Mouse (Mus musculus): ENCODE results near the gene Marveld3. TPM values are rescaled to one million over a fixed set of nuclear protein-coding genes. Genes with fewer than 3 reads are reported as not detected.

Gene Marveld3
- total RNA-seq, 2 experiments from 2014 or later: 0.46 TPM; not detected in 1

DNA sequence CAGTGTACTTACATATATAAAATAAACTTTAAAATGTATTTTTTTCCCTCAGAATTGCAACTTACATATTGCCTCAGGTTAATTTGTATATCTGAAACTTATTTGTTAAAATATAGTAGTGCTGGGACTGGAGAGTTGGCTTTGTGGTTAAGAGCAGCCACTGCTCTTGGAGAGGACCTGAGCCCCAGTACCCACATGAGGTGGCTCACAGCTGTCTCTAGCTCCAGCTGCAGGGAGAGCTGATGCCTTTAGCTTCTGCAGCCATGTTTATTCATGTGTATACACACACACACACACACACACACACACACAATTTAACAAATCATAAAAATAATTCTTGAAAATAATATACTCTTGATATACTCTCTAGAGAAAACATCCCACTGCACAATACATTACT lies 59.6 kb downstream of the Marveld3 start:
- no peak for DNase-seq

Other genes with a start within 250 kb of the Marveld3 start
- gene Atxn1l, start 224.5 kb downstream of the Marveld3 start, total RNA-seq (2021): 10 to 100 TPM; 21.2 TPM
- gene Ap1g1, start 183.6 kb downstream of the Marveld3 start, total RNA-seq (2021): 10 to 100 TPM; 35.0 to 38.8 TPM
- 1 to 10 TPM; 3.0 to 3.4 TPM for gene Phlpp2, start 93.7 kb downstream of the Marveld3 start, total RNA-seq (2021)
- gene Tat, start 28.2 kb upstream of the Marveld3 start, total RNA-seq (2021): 1 to 10 TPM in 1 of 2 experiments, under 1 TPM in 1; 0.50 to 3.6 TPM
- gene Chst4, start 77.5 kb upstream of the Marveld3 start, total RNA-seq (2021): 1 to 10 TPM; 1.7 to 5.4 TPM
- gene Zfp612, start 117.5 kb upstream of the Marveld3 start, total RNA-seq (2021): 1 to 10 TPM; 4.7 to 6.3 TPM
- gene Gm21964, start 139.0 kb upstream of the Marveld3 start, total RNA-seq (2021): not detected
- gene Gm17720, start 140.6 kb upstream of the Marveld3 start, total RNA-seq (2021): not detected
- not detected for gene Calb2, start 206.0 kb upstream of the Marveld3 start, total RNA-seq (2021)

Measured in heart, adult 18-20 months (tissue).